Mouse (Mus musculus): ENCODE results near the gene Agmat.

The Agmat gene

DNA sequence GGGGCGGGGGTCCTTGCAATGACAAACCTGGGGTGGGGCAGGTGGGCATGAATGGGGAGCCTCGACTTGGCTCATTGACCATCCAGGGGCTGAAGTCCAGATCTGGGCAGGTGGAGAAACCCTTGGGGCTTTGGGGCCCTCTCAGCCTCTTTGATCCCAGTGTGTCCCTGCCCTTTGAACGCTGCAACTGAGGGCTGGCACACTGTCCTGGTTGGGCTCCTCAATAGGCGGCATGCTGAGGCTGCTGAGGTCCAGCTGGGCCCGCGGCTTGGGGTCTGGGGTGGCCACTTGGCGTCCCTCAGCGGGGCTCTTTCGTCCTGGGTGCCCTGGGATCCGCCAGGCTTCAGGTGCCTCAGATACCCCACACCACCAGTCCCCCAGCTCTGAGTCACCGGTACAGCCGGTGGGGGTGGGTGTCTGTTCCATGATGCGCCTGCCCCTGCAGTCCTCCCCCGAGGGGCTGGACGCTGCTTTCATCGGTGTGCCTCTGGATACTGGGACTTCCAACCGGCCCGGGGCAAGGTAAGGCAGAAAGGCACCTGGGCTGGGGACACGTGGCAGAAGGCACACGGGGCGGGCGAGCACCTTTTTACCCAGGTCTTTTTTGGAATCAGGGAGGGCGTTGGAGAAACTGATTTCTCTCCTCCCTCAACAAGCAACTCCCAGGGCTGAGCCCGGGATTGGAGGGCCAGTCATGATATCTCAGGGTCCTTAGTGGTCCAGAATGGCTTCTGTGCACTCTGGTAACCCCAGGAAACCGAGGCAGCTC, at the start of gene Agmat:
Gene Agmat (plus strand): TSS at position 95 of the 769 bp plus-strand sequence.
- no peak for DNase-seq

DNA sequence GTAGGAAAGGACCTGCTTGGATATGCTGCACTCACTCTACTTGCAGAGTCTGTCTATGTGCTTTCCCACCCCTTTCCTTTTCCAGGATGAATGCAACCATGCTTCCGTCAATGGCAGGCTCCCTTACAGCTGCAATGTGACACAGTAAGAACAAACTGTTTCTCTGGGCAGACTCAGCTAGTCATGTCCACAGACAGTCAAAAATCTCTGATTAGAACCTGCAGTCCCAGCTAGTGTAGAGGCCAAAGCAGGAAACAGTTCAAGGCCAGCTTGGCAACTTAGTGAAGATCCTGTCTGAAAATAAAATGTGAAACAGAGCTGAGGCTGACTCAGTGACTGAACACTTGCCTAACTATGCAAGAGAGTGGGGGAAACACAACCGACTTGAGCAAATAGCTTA, 41.8 kb upstream of the Agmat start:
- DNase-seq: no peak

DNA sequence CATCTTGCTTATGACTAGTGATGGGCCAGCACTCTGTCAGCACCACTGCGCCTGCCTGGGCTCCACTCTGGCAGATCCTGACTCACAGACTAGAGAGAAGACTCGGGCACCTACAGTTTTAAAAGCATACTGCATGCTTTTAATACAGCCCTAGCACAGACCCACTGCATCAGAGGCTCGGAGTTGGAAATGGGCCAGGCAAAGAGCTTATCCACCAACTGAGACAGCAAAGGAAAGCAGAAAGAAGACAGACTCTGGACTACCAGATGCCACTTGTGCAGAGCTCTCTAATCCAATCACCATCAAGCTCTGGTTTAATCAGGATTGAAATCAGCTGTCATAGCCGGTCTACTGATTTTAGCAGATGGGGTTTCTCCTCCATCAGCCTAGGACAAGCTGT, 41.1 kb upstream of the Agmat start:
- peak; percentile 67 for DNase-seq

DNA sequence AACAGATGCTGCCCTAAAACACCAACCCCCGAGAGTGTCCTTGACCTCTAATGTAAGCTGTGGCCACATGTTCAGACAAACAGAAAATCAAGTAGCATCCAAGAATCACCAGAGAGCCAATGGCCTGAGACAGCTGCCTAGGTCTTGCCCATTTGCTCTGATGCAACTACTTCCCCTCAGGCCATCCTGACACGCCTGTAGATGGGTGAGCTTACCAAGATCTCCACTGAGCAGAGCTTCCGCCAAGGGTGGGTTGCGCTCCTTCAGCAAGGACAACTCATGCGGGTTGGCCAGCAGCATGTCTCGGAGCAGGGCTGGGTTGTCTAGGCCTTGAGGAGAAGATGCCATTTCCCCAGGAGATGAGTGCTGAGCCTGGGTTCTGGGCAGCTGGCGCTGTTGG, 38.5 kb upstream of the Agmat start:
- no peak for DNase-seq

DNA sequence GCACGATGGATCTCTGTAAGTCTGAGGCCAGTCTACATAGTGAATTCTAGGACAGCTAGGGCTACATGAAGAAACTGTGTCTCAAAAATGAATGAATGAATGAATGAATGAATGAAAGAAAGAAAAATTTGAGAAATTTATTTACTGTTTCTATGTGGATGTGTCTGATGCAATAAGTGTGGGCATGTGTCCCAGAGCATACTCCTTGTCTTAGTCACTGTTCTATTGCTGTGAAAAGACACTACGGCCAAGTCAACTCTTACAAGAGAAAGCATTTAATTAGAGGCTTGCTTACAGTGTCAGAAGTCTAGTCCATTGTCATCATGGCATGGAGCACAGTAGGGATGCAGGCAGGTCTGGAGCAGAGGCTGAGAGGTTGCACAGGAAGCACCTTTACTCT, 37.5 kb upstream of the Agmat start:
- no peak for DNase-seq

DNA sequence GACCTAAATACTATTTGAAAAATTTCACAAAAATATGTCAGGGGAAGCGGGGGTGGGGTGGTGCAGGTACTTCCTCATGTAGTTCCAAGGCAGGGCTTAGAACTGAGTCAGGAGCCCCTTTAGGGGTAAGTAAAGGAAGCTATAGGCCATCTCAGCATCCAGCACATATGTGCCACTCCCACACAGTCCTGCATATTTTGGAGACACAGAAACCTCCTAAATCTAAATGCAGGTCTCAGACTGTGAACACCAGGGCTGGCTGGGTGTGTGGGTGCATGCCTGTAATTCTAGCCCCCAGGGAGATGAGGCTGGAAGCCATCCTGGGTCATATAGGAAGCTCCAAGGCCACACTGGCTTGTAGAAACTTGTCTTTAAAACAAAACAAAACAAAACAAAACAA, 35.2 kb upstream of the Agmat start:
- no peak for DNase-seq

DNA sequence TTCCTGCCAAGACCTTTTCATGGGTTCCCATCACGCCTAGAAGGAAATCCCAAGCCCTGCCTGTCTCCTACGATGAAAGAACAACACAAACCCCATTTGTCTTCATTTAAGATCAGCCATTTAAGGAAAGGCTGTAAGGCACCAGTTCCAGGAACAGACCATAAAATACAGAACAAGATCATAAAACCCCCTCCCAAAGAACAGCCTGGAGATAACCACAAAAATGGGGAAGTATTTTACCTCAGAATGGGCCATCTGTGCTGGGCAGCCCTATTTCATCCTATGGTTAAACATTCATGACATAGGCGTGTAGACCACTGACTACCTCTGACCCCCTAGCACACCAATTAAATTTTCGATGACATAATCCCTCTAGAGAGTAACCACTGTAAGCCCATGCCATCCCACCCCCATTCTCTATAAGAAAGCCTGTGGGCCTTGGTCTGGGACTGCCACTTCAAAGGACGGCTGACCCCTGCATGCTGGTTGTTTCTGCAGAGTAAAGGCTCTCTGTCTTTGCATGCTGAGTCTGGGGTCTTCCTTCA, 32.8 kb upstream of the Agmat start:
- no peak for DNase-seq

DNA sequence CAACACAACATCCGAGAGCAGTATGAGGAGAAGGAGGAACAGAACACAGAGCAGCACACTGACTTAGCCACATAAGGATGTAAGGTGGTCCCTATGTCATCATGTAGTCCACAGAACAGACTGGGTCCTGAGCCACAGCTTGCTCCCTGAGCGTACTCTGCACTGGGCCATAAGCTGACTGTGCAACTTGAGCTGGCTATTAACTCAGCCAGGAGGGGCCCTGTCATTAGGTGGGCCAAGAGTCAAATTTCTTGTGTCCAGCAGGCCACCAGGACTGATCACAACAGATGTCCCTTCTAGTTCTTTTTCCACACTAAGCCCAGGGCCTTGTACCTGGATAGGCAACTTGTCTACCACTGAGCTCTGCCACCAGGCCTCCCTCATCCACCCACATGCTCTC, 31.4 kb upstream of the Agmat start:
- DNase-seq: no peak

DNA sequence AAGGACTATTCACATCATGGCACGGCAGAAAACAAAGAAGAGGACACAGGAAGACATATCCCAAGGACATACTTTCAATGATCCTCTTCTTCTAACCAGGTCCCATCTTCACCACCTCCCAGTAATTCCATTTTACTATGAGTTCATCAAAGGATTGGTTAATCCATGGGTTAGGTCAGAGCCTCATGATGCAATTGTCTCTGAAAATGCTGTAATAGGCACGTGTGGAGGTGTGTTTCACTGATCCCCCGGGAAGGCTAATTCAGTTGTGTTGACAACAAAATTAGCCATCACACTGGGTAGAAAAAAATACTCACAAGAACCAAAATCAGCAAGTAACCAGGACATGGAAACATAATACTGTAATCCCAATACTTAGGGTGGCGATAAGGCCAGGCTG, 28.8 kb upstream of the Agmat start:
- DNase-seq: no peak

DNA sequence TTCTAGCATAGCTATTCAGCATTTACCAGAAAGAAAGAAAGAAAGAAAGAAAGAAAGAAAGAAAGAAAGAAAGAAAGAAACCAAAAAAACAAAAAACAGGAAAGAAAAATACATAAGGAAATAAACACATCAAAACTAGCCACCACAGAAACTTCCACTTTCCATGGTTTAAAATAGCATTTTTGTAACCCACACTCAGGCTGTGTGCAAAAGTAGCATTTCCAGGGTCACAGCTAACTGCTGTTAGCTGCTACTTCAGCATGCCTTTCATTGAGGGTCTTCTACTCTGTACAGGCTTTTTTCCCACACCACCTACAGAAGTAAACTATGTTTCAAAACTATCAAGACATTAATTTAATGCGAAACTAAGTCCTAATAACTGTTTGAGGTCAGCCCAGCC, 27.2 kb upstream of the Agmat start:
- DNase-seq: no peak

DNA sequence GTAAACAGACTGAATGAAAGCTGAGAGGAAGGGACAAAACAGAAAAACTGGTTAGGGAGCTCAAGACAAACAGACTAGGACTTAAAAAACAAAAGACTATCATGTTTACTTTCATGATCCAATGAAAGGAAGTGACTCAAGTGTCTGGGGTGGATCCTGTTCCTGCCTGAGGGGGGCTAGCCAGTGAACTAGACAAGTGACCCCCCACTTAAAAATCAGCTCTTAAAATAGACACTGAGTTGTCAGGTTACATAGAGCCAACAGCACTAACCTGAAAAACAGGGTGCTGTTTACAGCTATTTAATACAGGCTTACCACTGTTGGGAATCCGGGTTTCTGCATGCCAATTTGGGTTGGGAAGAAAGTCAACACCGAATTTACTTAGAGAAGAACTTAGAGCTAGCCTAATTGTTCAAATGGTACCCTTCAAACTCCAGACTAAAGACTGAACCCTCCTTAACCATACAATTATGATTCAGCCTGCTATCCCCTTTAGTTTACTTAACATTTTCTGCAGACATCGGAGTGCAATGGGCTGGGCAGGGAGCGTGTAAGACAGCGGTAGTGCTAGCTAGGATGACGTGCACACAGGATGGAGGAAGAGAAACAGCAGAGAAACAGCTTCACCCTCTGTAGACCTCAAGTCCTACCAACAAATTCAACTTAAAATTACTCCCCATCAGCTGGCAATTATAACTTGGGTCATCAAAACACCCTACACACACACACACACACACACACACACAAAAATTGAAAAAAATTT, 25.5 kb upstream of the Agmat start:
- no peak for DNase-seq

DNA sequence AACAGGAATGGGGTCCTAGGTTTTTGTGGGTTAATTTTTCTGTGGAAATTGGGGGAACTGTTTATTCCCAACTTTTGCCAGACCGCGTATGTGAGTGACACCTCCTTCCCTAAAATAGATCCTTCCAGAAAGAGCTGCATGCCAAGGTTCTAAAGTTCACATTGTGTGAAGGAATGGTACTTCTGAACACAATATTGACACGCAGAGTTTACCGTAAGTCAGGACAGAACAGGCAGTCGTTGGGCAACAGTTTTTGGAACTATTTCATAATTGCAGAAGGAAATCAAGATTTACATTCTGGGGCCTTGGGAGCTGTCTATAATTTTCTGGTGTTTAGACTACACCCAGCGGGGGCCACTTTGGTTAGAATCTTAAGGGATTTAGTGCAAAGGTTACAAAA, 24.5 kb upstream of the Agmat start:
- no peak for DNase-seq

DNA sequence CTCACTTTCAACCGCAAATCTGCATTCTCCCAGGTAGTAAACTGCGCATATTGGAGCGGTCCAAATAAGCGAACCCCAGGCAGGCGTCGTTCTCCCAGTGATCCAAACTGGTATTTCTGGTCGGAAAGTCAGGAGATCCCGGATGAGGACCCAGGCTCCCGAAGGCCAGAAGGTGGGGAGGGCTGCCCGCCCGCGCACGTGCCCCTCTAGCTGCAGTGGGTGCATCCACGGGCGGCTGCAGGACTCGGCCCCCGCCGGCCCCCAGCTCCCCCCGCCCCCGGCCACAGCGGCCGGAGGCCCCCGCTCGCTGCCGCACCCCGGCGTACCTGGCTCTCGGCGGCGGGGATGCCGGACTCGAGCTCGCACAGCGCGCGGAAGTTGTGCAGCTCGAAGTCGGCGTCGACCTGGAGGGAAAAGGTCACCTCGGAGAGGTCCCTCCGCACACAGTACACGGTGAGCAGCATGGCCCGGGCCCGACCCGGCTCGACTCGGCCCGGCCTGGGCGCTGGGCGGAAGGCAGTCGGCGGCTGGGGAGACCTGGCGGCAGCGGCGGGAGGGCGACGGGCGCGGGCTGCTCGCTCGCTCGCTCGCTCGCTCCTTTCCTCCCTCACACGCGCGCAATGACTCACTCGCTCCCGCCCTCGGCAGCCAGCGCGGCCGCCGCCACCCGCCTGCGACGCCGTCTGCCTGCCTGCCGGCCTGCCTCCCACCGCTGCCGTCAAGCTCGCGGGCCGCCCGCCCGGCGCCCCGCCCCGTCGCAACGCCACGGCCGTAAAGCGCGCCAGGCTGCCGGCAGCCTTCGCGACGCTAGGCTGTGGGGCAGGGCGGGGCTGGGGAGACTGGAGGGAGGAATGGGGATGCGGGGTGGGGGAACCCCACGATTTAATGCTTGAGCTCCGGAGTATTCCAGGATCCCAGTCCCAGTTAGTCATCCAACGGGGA, 23.5 kb upstream of the Agmat start, which contains the start of gene Ddi2:
Gene Ddi2 (minus strand): TSS at position 689 of the 942 bp plus-strand sequence.
- peak; percentile 95 for DNase-seq

DNA sequence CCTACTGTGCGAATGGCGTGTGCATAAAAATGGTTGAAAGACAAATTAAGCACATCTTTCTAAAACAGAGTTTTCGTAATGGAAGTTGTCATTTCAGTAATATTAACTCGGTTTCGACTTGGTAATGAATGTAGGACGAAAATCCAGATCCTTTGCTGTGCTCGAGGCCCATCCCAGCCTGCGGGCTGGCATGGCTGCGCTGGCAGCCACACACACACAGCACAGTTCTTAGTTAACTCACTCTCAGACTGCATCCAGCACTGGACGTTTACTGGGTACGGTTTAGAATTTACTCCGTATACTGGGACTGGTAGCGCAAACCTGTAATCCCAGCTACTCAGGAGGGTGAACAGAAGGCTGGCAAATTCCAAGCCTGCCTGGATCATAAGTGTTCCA, 22.8 kb upstream of the Agmat start:
- no peak for DNase-seq

DNA sequence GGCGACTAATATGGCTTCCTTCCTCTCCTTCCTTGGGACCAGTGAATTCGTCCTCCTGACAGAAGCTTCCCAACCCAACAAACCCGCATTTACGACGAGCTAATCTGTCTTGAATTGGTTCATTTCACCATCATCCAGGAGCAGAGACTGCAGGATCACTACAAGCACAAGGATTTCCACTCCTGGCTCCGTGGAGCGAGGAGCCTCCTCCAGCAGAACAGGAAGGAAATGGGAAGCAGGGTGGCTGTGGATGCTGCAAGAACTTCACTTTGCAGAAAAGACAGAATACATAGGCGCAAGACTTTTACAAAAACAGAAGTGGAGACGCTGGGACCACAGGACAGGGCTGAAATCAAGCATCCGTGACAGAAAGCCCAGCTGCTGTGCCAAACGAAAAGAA, 21.9 kb upstream of the Agmat start:
- DNase-seq: no peak

DNA sequence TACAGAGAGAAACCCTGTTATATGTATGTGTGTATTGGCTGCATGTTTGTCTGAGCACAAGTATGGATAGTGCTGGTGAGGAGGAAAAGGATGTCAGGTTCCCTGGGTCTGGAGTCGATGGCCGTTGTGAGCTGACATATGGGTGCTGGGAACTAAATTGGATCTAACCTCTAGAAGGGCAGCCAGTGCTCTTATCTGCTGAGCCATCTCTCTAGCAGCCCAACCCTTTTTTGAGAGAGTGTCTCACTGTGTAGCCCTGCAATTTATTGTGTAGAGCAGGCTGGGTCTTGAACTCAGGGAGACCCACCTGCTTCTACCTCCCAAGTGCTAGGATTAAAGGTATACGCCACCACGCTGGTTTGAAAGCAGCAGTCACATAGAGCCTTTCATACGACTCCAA, 21.2 kb upstream of the Agmat start:
- no peak for DNase-seq

DNA sequence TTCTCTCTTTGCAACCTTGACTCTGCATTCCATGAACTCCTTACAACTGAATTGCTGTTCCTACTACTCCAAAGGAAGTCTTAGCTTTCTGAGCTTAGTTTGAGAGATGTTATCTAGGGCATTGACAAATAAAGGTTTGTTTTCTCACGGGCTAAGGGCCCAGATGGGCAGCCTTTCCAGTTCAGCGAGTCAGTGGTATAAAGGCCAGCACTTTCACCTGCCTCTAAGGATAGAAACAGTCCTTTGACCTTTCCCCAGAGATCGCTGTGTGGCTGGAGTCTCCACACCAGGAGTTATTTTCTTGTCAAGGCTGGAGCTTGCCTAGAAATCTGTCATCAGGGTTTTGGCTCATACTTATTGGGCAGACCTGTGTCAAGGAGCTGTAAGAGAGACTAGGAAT, 20.7 kb upstream of the Agmat start:
- DNase-seq: no peak

DNA sequence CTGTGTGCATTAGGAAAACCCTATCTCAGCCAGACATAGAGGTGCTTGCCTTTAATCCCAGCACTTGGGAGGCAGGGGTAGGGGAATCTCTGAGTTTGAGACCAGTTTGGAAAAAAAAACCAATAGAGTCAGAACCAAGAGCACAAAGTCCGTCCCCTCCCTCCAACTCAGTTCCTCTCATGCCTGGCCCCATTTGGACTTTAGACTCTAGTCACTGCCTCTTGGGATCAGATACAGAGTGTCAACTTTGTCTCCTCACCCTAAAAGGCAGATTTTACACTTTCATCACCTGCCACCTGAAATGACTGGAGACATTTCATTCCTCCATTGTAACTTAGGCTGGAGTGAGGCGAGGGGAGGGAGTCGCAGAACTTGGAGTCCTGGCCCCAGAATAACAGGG, 17.2 kb upstream of the Agmat start:
- no peak for DNase-seq

DNA sequence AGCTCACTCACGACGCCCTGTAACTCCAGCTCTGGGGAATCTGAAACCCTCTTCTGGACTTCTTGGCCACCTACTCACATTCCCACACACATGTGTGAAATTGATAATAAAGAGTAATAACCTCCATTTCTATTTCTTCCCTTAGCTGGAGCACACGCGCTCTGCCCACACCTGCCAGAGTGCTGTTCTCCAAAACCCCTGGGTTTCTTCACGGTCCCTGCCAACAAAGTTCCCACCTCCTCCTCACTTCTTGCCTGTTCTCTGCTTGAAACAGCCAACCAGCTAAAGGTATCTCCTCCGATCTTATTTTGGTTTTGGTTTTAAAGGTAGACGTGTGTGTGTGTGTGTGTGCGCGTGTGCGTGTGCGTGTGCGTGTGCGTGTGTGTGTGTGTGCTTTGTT, 16.1 kb upstream of the Agmat start:
- DNase-seq: no peak

DNA sequence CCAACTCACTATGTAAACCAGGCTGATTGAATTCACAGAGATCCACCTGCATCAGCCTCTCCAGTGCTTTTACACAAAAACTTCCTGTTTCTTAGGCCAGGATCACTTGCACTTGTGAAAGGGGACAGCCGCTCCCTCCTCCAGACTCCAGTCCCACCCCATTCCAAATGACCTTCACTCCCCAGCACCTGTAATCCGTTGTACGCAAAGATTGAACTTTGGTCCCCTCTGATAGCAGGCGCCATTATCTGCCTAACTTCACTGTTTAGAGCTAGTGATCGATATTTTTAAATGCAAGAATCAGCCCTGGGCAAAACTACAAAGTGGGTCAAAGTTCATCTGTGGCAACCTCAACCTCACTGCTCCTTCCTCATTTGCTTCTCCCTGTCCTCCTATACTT, 14.7 kb upstream of the Agmat start:
- DNase-seq: no peak

DNA sequence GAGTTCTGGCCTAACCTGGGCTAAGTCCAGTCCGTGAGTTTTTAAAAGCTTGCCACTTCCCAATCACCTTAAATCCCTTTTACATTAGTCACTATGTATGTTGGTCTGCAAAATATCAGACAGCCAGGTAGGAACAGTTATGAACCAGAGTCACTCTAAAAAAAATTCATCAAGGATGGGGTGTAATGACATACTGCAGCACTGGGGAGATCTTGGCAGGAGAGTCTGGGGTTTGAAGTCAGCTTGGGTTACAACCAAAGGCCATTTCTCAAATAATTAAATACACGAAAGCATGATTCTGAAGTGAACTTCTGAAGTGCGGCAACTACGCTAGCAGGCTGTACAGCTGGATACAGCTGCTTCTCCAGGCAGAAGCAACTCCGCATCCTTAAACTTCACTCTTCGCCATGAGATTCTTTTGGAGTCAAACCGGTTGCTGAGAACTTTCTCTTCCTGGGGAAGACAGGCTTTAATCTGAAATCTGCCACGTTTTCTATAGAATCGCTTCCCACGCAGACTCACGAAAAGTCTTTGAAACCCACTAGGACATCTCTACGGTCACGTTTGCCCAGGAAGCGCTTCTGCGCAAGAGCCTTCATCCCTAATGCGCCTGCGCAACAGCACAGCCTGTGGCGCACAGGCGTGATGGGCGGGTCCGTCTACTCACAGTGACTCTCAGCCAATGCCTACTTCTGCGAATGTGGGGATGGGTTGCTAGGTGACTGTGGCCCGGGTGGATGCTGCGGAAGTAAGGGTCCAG, 11.8 kb upstream of the Agmat start:
- DNase-seq: peak; percentile 93

DNA sequence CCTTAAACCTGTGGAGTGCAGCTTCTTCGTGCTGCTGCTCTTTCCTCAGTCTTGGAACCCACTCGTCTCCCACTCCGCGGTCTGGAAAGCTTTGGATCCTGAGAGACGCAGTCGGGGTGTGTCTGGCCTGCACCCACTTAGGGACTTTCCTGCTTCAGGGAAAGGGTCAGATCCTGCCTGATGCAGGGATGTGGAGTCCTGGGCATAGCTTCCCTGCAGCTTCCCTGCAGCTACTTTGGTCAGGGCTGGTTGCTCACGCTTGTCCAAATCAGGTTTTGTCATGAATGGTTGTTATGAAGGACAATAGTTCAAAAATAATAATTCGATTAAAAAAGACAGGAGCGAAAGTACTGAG, 11.3 kb upstream of the Agmat start:
- no peak for DNase-seq
